Mouse (Mus musculus) brain, adult 2 months (tissue): ENCODE measurements at regions not wholly inside any gene's neighbourhood (a gene's known extent, or its start where the extent isn't known, plus 50 kb on each side); places are given as distances from the start of the nearest gene placed in this dataset.

Source experiments
- DNase-seq: peaks from one replicate; pipeline ENCODE4 v3.0.0; 2011; ENCODE audit warnings: low read depth, low spot score

DNA sequence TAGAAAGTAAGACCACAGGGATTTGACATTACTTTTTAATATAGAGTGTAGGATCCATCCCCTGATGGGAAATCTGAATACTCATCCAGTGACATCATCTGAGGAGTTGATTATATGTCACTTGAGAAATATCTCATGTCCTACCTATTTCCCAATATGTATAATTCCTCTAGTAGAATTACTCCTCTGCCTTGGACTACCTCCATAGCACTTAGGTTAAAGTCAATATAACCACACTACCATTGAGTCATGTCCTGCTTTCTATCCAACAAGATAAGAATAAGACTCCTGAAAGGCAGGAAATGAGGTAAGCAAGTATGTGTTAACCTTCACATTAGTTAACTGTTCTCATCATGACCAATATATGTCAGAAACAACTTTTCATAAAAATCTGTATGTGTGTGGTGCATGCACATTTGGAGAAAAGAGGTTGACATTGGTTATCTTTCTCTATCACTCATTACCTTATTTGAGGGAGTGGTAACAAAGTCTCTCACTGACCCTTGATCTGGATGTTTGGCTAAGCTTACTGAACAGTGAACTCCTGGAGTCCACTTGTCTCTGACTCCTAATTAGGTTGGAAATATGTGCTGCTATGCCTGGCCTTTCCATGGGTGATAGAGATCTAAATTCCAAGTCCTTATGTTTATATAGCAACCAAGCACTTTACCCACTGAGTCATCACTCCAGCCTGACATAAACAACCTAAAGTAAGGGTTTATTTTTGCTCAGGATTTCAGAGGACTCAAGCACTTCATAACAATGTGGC lies 292.0 kb upstream of the Pitrm1 start:
- DNase-seq = no peak

DNA sequence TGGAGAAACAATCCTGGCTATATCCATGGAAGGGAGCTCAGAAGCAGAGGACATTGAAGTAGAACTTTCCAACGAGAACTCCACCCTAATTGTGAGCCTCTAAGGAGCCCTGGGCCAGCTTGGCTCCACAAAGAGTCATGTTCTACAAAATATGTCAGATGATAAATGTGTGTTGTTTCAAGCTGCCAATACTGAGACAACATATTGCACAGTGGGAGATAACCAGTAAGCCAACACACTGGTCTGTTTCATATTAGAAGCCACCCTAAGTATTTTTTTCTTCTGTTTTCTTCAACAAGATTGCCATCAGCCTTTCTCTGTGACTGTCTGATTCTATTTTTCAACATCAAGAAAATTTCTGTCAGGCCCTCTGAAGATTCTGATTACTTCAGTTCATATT lies 289.5 kb upstream of the Pitrm1 start:
- no peak for DNase-seq

DNA sequence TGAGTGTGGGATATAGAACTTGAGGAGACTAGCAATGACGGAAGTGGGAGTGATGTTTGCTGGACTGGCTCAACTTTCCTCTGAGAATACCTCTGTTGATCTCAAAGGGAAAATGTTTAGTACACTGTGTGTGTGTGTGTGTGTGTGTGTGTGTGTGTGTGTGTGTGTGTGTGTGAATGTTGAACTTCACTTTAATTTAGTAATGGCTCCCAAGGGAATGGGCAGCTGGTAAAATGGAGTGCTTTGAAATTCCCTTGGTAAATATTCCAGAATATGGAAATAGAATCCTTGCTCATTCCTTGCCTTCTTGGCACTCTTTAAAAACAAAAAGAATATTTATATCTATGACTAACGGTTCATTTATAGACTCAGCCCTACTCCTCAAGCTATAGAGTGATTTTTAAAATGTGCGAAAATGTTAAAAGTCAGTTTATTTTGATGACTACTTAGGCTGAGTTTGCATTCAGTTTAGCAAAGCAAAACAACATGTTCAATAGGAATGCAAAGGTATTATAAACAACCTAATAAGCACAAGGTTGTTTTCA lies 287.6 kb upstream of the Pitrm1 start:
- peak; percentile 54 for DNase-seq

DNA sequence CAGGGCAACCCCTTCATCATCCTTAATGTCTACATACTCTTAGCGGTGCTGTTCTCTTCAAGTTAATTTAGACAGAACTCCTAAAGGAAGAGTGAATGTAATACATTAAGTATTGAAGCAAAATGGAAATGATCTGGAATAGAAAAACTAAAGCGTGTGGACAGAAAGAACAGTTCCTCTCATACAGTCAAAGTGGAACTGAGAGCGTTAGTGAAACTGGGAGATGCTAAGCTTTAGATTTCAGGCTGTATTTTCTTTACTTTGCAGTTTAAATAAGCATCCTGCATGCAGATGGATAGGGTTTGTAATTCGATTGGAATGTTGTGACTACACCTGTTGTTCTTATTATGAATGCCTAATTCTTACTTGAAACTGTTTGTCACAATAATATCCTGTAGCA lies 286.5 kb upstream of the Pitrm1 start:
- DNase-seq = no peak

DNA sequence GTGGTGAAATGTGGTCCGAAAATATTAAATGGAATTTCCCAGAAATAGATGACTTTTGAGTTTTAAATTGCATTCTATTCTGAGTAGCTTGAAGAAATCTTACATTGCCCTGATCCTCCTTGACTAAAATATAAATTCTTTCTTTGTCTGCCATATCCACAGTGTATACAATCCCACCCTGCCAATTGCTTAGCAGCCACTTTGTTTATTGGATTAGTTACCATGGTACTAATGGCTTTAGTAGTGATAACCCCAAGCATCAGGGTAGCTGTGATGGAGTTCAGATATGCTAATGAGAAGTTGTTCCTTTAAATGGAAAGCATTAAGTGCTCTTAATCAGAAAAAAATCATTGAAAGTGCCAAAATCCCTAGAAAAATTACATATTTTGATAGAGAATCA lies 277.4 kb upstream of the Pitrm1 start:
- no peak for DNase-seq

DNA sequence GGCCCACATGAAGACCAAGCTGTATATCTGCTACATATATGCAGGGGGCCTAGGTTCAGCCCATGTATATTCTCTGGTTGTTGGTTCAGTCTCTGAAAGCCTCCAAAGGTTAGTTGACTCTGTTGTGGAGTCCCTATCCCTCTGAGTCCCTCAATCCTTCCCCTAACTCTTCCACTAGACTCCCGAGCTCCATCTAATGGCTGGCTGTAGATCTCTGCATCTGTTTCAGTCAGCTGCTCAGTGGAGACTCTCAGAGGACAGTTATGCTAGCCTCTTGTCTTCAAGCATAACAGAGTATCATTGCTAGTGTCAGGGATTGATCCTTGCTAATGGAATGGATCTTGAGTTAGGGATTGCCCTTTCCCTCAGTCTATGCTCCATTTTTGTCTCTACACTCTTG lies 275.0 kb upstream of the Pitrm1 start:
- no peak for DNase-seq

DNA sequence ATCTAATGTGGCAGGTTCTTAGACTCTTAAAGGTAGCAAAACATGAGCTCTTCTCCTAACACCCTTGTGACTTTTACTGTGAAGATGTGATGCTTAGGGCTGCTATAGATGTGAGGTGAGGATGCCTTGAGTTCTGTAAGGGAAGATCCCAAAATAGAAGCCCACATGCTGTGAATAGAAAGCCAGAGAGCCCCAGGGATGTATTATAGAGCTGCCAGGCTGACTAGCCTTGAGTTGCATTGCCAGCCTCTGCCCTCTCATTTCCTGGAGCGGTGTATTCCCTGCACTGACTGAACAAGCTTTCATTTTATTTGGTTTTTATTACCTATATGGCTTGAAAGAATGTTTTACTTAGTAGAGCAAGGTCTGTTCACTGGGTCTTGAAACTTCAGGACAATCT lies 267.9 kb upstream of the Pitrm1 start:
- DNase-seq = peak; percentile 52

DNA sequence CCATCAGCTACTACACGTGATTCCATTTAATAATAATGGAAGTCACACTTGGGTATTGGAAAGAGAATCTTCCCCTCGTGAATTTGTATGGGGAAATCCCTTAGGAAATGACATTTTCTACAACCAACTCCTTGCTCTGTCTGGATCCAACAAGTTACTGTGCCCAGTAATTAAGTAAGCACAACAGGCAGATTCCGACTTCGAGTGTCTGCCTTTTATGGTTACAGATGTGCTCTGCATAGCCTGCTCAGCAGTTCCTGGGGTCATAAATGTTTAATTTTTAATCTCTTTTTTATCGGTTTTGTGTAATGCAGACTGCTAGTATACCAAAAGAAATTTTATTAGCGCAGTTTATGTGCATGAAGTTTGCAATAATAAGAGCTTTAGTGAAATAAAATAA lies 259.8 kb upstream of the Pitrm1 start:
- no peak for DNase-seq

DNA sequence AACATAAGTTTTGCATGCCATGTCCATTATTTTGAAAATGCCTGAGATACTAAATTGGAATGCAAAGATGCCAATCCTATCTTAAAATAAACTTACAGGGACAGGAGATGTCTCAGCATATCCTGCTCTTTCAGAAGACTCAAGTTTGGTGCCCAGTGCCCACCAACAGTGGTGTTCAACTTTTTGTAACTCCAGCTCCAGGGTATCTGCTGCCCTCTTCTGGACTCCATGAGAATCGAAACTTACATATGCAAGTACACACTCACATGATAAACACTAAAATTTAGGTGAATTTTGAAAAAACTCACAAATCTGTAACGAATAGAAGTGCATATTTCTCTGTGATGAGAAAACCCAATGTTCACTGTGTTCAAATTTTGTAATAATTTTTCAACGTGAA lies 255.9 kb upstream of the Pitrm1 start:
- DNase-seq = no peak

DNA sequence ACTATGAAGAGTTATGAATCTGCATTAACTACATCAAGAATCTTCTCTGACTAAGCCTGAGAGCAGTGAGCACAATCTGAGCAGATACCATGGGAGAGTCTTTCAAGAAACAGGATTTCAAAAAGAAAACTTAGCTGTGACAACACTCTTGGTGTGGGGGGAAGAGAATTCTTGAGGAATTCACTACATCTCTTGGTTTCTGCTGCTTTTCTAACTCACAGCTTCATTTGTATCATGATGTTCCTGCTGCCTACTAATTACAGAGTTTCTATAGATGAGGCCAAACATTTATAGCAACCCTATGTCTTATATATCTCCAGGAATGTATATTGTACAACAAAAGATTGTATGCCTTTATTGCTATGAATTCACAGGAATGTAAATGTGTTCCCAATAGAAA lies 242.2 kb upstream of the Pitrm1 start:
- no peak for DNase-seq

DNA sequence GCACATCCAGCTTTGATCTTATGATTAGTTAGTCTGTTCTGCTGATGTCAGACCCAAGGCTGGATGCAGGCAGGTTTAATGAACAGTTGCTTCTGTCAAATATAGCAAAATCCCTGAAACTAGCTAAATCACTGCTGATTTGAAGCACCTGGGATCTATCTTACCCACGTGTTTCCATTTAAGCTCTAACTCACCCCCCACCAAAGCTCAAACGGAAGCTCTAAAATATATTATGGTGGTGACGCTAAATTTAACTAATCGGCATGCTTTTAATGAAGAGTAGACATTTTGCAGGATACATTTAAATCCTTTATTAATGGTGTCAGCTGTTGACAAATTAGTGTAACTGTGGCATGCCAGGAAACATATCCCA lies 241.3 kb upstream of the Pitrm1 start:
- DNase-seq = no peak

DNA sequence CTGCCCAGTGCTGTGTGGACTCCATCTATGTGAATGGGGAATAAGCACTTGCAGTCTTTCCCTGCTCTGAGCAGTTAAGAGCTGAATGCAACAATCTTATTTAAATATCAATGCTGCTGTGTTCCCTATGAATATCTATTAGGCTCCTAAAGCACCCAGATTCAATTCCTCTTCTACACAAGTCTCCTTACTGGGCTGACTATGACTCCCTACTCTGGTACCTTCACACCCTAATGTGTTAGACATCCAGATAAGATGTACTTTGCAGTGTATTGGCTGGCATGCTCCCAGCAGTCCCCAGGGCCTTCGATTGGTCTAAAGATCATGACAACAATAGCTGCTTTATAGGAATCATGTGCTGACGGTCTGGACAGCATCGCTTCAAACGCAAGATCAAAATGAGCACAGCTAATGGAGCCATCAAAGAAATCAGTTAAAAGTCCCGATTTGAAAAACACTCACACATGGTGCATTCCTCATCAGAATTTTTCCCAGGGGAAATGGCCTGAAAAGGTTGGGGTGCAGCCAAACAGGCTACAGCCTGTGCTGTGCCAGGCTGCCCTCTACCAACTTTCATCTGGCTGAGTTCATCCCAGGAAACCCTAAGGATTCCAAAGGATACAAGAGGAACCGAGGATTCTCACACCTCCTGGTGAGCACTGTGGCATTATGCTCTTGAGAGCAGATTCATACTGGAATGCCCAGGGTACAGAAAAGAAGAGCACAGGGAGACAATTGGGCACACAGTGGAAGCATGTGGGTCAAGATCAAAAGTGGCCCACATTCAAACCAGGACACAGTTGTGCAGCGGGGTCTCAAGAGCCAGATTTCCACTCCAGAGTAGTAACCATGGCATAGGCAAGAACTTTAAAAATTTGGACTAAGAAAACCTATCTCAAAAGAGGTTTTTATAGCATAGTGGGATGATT lies 240.7 kb upstream of the Pitrm1 start:
- DNase-seq = no peak

DNA sequence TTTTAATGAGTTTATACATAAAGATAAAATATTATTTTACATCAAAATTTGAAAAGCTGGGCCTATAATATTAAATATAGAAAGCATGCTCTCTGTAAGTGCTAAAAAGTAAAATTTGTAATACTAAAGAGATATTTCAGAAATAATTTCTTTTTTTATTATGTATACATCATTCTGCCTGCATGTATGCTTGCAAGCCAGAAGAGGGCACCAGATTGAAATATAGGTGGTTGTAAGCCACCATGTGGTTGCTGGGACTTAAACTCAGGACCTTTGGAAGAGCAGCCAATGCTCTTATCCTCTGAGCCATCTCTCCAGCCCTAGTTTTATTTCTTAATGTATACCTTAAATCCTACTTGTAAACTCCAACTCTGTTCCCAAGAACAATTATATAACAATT lies 231.7 kb upstream of the Pitrm1 start:
- no peak for DNase-seq

DNA sequence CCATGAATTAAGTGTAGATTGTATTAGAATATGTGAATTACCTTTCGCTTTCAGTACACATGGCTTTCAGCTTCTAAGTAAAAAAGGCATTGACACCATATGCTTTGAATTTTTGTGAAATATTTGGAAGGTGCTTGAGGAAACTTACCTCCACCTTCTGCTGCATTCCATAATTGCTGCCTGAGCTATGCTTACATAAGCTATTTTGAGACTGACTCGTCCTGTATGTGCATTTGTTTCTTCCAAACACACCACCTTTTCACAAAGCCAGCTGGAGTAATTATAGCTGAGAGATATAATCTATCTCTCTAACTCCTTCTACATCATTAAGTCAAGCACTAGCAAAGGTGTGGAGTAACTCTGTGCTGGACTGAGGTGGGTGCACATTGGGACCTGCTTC lies 224.0 kb upstream of the Pitrm1 start:
- peak; percentile 58 for DNase-seq

DNA sequence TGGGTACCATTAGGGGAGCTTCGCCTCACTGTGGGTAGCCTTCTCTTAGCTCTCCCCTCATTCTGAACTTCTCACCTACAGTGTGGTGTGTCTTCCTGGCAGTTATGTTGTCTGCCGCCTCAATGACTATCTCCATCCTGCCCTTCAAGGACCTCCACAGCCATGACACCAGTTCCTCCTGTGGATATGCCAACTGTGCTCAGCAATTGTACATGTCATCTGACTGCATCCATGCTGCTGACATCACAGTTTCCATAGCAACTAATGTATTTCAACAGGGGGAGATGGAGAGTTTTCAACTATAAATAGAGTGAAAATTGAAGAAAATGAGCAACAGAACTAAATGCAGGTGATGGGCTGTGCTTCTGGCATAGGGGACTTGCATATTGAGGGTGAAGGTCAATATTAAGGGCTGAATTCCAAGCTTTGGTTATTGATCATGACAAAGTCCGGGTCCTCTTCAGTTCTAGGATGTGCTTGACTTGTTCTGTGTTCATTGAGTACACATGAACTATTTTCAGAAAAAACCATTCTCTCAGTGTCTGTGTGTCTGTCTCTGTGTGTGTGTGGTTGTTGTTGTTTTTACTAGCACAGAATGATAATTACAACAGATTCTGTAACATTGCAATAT lies 217.5 kb upstream of the Pitrm1 start:
- DNase-seq = no peak

DNA sequence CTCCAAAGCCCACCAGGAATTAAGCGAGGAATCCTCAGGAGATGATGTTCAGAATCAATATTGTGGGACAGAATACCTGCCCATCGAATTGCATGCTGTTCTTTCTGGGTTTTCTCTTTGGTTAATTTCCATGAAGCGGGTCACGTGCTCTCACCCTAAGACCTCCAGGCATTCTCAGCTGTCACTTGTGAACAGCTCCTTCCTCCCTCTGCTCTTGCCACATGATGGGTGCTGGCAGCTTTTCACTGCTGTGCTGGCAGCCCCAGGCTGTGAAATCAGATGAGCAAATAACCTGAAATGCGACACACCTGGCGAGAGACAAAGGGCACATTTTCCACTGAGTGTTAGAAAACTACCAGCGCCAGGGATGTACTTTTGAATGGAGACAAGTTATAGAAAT lies 207.8 kb upstream of the Pitrm1 start:
- DNase-seq = no peak

DNA sequence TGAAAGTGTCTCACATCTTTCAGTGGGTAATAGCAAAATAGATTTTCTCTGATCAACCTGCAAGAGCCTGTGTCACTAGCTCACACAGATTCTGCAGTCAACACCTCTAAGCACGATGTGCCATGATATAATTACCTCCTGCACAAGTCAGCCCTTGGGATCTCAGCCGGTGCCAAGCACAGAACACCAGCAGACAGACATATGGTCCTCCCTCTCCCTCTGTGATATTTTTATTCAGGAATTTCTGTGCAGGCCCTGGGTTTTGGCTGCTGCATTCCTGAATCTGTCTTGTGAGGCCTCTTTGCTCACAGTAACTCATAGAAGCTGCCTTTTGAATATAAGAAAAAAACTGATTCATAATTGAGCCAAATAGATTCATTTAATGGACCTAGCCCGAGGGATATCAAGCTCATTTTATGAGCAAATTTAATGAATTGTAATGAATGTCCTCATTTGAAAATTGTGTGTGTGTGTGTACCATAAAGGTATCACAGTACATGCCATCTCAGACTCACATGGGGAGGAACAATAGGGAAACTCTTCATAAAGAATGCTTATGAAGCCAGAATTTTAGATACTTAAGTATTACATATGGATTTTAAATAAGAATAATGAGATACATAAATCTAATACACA lies 206.7 kb upstream of the Pitrm1 start:
- DNase-seq = peak; percentile 93

DNA sequence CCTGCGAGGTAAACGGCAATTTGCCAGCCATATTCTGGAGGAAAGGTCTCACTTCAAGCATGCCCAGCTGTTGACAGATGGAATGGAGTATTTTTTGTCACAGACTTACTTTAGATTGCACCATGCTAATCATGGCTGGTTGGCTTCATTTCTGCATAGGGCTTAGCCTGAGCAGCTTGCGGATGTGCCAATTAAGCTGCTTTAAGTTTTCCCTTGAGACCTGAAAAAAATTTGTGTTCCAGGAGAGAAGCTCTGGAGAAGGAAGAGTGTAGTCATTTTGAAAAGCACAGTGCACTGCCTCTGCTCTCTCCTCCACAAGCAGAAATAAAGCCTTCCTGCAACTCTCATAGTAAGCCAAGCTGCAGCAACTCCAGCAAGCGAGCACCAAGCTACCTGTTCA lies 182.8 kb upstream of the Pitrm1 start:
- peak; percentile 76 for DNase-seq

DNA sequence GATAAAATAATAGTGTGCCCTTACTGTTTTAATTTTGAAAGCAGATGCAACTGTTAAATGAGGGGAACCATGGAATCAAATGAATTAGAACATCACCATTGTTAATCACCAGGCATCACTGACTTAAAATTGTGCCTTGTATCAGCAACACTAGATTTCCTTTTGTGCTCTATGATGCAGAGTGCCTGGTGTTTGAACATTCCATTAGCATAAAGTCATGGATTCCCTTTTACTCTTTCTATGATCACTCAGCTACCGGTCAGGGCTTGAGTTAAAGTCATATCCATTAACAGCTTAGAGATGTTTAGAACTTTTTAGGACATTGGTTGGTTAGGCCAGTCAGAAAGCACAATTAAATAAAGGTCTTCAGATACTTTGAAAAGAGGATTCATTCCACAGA lies 180.3 kb upstream of the Pitrm1 start:
- DNase-seq = no peak

DNA sequence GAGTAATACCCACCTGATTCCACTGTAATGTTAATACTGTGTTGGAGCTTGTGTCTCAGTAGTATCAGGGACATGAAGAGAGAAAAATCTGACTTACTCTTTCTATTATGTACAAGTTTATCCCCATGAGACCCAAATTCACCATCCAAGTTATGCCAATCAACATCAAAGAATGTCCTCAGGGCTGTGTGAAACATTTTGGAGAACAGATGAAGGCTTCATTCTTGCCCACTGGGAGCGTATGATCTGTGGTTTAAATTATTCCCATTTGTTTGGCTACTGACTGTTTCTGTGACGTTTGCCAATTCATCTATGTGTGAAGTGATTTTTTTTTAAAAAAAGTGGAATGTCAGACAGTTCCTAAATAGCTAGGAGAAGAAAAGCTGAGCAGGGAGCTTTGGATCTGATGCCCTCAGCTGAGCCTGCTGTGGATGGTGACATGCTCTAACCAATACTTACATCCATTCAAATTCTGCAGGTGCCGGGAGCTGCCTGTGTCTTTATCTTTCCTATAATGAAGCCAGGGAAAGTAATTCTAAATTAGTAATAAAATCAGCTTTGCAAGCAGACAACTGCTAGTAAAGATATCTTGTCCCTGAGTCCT lies 173.3 kb upstream of the Pitrm1 start:
- peak; percentile 27 for DNase-seq

DNA sequence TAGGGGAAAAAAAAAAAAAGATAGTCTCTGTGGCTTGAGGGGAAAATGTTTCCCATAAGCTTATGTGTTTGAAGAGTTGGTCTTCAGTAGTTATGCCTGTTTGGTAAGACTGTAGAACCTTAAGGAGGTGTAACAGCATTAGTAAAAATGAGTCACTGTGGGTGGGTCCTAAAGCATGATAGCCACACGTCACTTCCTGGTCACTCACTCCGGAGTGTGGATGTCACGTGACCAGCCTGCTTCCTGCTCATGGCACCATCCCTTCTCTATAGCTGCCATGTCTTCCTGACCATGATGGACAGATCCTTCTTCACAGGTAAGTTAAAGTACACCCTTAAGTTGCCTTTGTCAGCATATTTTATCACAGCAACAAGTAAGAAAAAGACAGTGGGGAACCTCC lies 170.0 kb upstream of the Pitrm1 start:
- no peak for DNase-seq
